In the genomic region with DNA sequence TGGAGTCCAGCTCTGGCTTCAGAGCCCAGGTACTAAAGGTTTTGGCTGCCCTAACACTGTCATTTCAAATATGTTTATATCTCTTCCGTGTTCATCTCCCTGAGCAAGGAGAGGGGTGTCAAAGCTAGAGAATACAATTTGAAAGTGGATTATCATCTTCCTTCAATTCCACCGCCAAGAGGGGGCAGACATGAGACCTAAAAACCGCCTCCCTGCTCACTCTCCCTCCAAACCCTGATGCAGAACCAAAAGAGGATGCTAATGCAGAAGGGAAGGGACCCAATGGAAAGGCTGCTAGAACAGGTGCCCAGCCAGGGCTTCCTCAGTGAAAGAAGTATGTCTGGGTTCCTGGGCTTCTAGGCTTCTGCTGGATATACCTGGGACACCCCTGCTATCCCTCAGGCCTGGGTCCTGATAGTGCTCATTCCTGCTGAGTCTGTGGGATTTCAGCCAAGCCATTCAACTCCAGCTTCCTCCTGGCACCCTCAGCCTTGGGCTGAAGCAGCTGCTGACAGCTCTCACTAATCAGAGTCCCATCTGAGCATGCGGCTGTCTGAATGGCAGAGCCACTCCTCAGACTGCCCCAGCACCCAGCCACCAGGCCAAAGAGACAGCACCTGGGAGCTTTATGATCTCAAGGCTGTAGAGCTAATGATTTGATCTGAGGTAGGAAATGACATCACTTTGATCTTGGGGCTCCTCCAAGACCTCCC, we compare ENCODE assay signal across 11 mouse cellular contexts. TPM values are rescaled to one million over a fixed set of nuclear protein-coding genes. Genes with fewer than 3 reads are reported as not detected.
DNase-seq lines count a peak whose midpoint lies in the region; ATAC-seq and TF ChIP-seq lines count a peak whose summit lies in the region.
"Had no signal": no experiment of that assay in that cellular context is flagged by ENCODE, and none has a peak within 500 bp of the region (broad histone marks: within the 10 kb centered on the region; RNA-seq: fewer than 3 reads in every experiment).

No protein-coding gene starts in this region.

- no peak overlapping the region for H3ac ChIP-seq in myocyte (ENCODE audit: control insufficient read depth, insufficient read length)

- no peak for ATAC-seq in hindbrain, postnatal 0 days
- ATAC-seq in midbrain, postnatal 0 days (ENCODE audit: low FRiP score) = no peak
- ATAC-seq: inflammation-experienced regulatory T-cells, adult 6 months had no signal

- H3K9me3 ChIP-seq in hindbrain, postnatal 0 days (ENCODE audit: low read length) = no peaks in the 10 kb centered on the region
- no peaks in the 10 kb centered on the region for H3K9me3 ChIP-seq in hindbrain, embryonic 10.5 days
- H3K9me3 ChIP-seq in midbrain, postnatal 0 days (ENCODE audit: low read length) = no peaks in the 10 kb centered on the region
- H3K9me3 ChIP-seq in midbrain, embryonic 10.5 days (replicated peaks) = no peaks in the 10 kb centered on the region
- H3K9me3 ChIP-seq: megakaryocyte, embryonic 14.5 days had no signal

- no peak for TF ChIP-seq POLR2A in myocyte (IDR thresholded peaks at IDR 0.05; ENCODE audit: insufficient read length, low read depth)

- no peak overlapping the region for H3K9ac ChIP-seq in hindbrain, postnatal 0 days (replicated peaks; ENCODE audit: low read length)
- H3K9ac ChIP-seq in midbrain, postnatal 0 days (replicated peaks; ENCODE audit: low read length, poor library complexity, severe bottlenecking) = no peak overlapping the region

- WGBS in hindbrain, postnatal 0 days = 27% methylated on average over 4 of the region's 4 CpGs
- 31% methylated on average over 4 of the region's 4 CpGs for WGBS in hindbrain, embryonic 10.5 days
- 25% methylated on average over 4 of the region's 4 CpGs for WGBS in midbrain, postnatal 0 days
- WGBS in midbrain, embryonic 10.5 days = 33% methylated on average over 4 of the region's 4 CpGs

- 0 out of 2 replicates have a peak, but pooled peaks cover 6% of the 10 kb centered on the region for H3K36me3 ChIP-seq in hindbrain, postnatal 0 days (ENCODE audit: insufficient read depth, low read length)
- H3K36me3 ChIP-seq in hindbrain, embryonic 10.5 days = no peaks in the 10 kb centered on the region
- peaks cover 12% of the 10 kb centered on the region; the same call in 1 of the 2 replicates for H3K36me3 ChIP-seq in midbrain, postnatal 0 days (ENCODE audit: insufficient read depth, low read length)
- no peaks in the 10 kb centered on the region for H3K36me3 ChIP-seq in midbrain, embryonic 10.5 days
- H3K36me3 ChIP-seq in myocyte (ENCODE audit: control insufficient read depth, insufficient read depth) = peaks cover 3% of the 10 kb centered on the region

- no peaks in the 10 kb centered on the region for H3K79me2 ChIP-seq in myocyte (ENCODE audit: control insufficient read depth, insufficient read depth)

- H3K27ac ChIP-seq in hindbrain, postnatal 0 days = no peak overlapping the region
- no peak overlapping the region for H3K27ac ChIP-seq in hindbrain, embryonic 10.5 days
- H3K27ac ChIP-seq in midbrain, postnatal 0 days (ENCODE audit: low read depth, low read length) = no peak overlapping the region
- no peak overlapping the region for H3K27ac ChIP-seq in midbrain, embryonic 10.5 days (replicated peaks)

- peak; percentile 55 for TF ChIP-seq CTCF in hindbrain, postnatal 0 days (IDR thresholded peaks at IDR 0.05; ENCODE audit: low read depth)
- peak; percentile 55 for TF ChIP-seq CTCF in midbrain, postnatal 0 days (IDR thresholded peaks at IDR 0.05)

- peak; percentile 57 for DNase-seq in hindbrain, postnatal 0 days (ENCODE audit: low spot score)
- DNase-seq in hindbrain, embryonic 10.5 days (ENCODE audit: low spot score) = no peak
- peak; percentile 32 for DNase-seq in midbrain, postnatal 0 days (ENCODE audit: low spot score)
- DNase-seq in midbrain, embryonic 10.5 days (ENCODE audit: low spot score) = no peak
- DNase-seq in R1 (ENCODE audit: low read depth, low spot score) = peak; percentile 20
- no peak for DNase-seq in spleen, postnatal 4 days (ENCODE audit: low spot score in 2 of 2)
- DNase-seq in adrenal gland, postnatal 10 days = no peak
- DNase-seq: gastrocnemius, postnatal 36 days had no signal

- H3K27me3 ChIP-seq in hindbrain, postnatal 0 days (ENCODE audit: insufficient read depth, low read length) = no peaks in the 10 kb centered on the region
- H3K27me3 ChIP-seq in hindbrain, embryonic 10.5 days (ENCODE audit: insufficient read depth, poor library complexity, severe bottlenecking) = peaks cover 10% of the 10 kb centered on the region; the same call in 1 of the 2 replicates
- H3K27me3 ChIP-seq in midbrain, postnatal 0 days (ENCODE audit: insufficient read depth, low read length) = no peaks in the 10 kb centered on the region
- peaks cover 14% of the 10 kb centered on the region for H3K27me3 ChIP-seq in midbrain, embryonic 10.5 days (ENCODE audit: low read depth, poor library complexity, severe bottlenecking)
- H3K27me3 ChIP-seq in myocyte (ENCODE audit: control insufficient read depth, insufficient read depth, insufficient read length) = no peaks in the 10 kb centered on the region

- no peak overlapping the region for H3K4me2 ChIP-seq in hindbrain, postnatal 0 days (ENCODE audit: low read depth, low read length)
- H3K4me2 ChIP-seq in midbrain, postnatal 0 days (ENCODE audit: low read depth, low read length, poor library complexity, severe bottlenecking) = no peak overlapping the region
- H3K4me2 ChIP-seq in myocyte (ENCODE audit: low read depth) = no peak overlapping the region

- 0 out of 2 replicates have a peak, but pooled peaks cover 3% of the 10 kb centered on the region for H3K4me1 ChIP-seq in hindbrain, postnatal 0 days (ENCODE audit: insufficient read depth, low read length)
- H3K4me1 ChIP-seq in hindbrain, embryonic 10.5 days (replicated peaks) = peaks cover 3% of the 10 kb centered on the region; the same call in 1 of the 2 replicates
- no peaks in the 10 kb centered on the region; the same call in 1 of the 2 replicates for H3K4me1 ChIP-seq in midbrain, postnatal 0 days (ENCODE audit: insufficient read depth, low read length)
- 0 out of 2 replicates have a peak, but pooled peaks cover 5% of the 10 kb centered on the region for H3K4me1 ChIP-seq in midbrain, embryonic 10.5 days

- H3K4me3 ChIP-seq in hindbrain, postnatal 0 days (ENCODE audit: low read length) = no peak overlapping the region
- H3K4me3 ChIP-seq in hindbrain, embryonic 10.5 days = no peak overlapping the region
- H3K4me3 ChIP-seq in midbrain, postnatal 0 days (ENCODE audit: low read depth, low read length) = no peak overlapping the region
- H3K4me3 ChIP-seq in midbrain, embryonic 10.5 days = no peak overlapping the region
- no peak overlapping the region for H3K4me3 ChIP-seq in myocyte
- H3K4me3 ChIP-seq: megakaryocyte, embryonic 14.5 days had no signal

TF ChIP-seq in myocyte, 11 proteins besides CTCF, POLR2A, EP300 and RAD21:
- TF ChIP-seq MYOG (IDR thresholded peaks at IDR 0.05; ENCODE audit: control insufficient read depth in 1 of 3, insufficient read depth in 1 of 3, insufficient read length in 2 of 3, low read depth in 2 of 3) (peak in 2 of 3 experiments; percentile 24 to 73), CEBPB (IDR thresholded peaks at IDR 0.05; ENCODE audit: insufficient read depth, poor library complexity, severe bottlenecking) (no peak), E2F4 (IDR thresholded peaks at IDR 0.05; ENCODE audit: insufficient read depth) (no peak), USF1 (IDR thresholded peaks at IDR 0.05; ENCODE audit: low read depth) (no peak), MYOD1 (IDR thresholded peaks at IDR 0.05; ENCODE audit: control insufficient read depth in 1 of 3, insufficient read length in 2 of 3, low read depth in 2 of 3) (peak; percentile 61 to 77 (median 71))

RNA-seq across cellular contexts. Expression of a gene that starts 8.2 kb away (rescaled TPM):
- 106 and 127 TPM in 2 replicates for total RNA-seq in hindbrain, postnatal 0 days (2014; rRNA removed)
- polyA plus RNA-seq in hindbrain, postnatal 0 days (2015; fragmentation: Nextera tagmentation; extraction: Ambion mirVana) = 7.4 and 8.7 TPM in 2 replicates
- 1.1 and 2.1 TPM in 2 replicates for polyA plus RNA-seq in hindbrain, embryonic 10.5 days (2016; fragmentation: Nextera tagmentation; extraction: Ambion mirVana)
- total RNA-seq in midbrain, postnatal 0 days (2014; rRNA removed) = 118 and 131 TPM in 2 replicates
- 7.2 and 9.0 TPM in 2 replicates for polyA plus RNA-seq in midbrain, postnatal 0 days (2015; fragmentation: Nextera tagmentation; extraction: Ambion mirVana)
- polyA plus RNA-seq in midbrain, embryonic 10.5 days (2016; fragmentation: Nextera tagmentation; extraction: Ambion mirVana) = 0.54 and 1.1 TPM in 2 replicates
- polyA plus RNA-seq in myocyte (2012; fragmentation: generic; extraction: Trizol) = 40.5 TPM
- total RNA-seq in adrenal gland, postnatal 10 days (2021) = 10 to 100 TPM in 1 of 2 experiments, 1 to 10 TPM in 1; 9.6 to 10.7 TPM
- polyA plus RNA-seq: inflammation-experienced regulatory T-cells, adult 6 months had no signal

RNA-seq across cellular contexts. Expression of a gene that starts 58.6 kb away (rescaled TPM):
- 23.1 and 27.2 TPM in 2 replicates for total RNA-seq in hindbrain, postnatal 0 days (2014; rRNA removed)
- 16.5 and 16.7 TPM in 2 replicates for polyA plus RNA-seq in hindbrain, postnatal 0 days (2015; fragmentation: Nextera tagmentation; extraction: Ambion mirVana)
- polyA plus RNA-seq in hindbrain, embryonic 10.5 days (2016; fragmentation: Nextera tagmentation; extraction: Ambion mirVana) = 29.1 and 32.2 TPM in 2 replicates
- 23.2 and 25.5 TPM in 2 replicates for total RNA-seq in midbrain, postnatal 0 days (2014; rRNA removed)
- 19.3 and 21.5 TPM in 2 replicates for polyA plus RNA-seq in midbrain, postnatal 0 days (2015; fragmentation: Nextera tagmentation; extraction: Ambion mirVana)
- polyA plus RNA-seq in midbrain, embryonic 10.5 days (2016; fragmentation: Nextera tagmentation; extraction: Ambion mirVana) = 24.5 and 26.0 TPM in 2 replicates
- 49.5 TPM for polyA plus RNA-seq in myocyte (2012; fragmentation: generic; extraction: Trizol)
- 10 to 100 TPM; 16.2 to 20.9 TPM for total RNA-seq in adrenal gland, postnatal 10 days (2021)
- polyA plus RNA-seq: inflammation-experienced regulatory T-cells, adult 6 months had no signal

Comparison
In these comparisons a context has a peak if more than half of its experiments do, and no peak if none do; other contexts are left out.
1. DNase-seq: peak in hindbrain, postnatal 0 days (single experiment), midbrain, postnatal 0 days (single experiment) and R1 (single experiment); none in hindbrain, embryonic 10.5 days (single experiment), midbrain, embryonic 10.5 days (single experiment), spleen, postnatal 4 days (0 of 2) and adrenal gland, postnatal 10 days (single experiment).